Mouse (Mus musculus) kidney, adult 9 months (tissue): ENCODE results near the gene Kcnh1.

Experiments used
- DNase-seq: peaks from one replicate; pipeline ENCODE4 v3.0.0; 2022

The Kcnh1 gene

DNA sequence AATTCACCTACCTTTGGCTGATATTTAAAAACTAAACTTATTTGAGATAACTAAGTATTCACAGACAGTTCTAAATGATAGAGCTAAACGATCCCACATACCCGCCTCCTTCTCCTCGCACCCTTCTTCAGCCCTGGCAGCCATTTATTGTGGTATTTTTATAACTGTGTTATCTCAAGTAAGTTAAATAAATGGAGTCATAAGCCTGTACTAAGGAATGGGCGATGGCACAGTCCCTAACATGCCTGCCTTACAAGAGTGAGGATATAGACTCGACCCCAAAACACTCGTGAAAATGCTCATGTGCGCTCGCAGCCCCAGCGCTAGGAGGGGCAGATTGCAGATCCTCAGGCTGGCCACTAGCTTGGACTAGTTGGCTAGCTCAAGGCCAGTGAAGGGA lies 79.3 kb downstream of the Kcnh1 start:
- no peak for DNase-seq

DNA sequence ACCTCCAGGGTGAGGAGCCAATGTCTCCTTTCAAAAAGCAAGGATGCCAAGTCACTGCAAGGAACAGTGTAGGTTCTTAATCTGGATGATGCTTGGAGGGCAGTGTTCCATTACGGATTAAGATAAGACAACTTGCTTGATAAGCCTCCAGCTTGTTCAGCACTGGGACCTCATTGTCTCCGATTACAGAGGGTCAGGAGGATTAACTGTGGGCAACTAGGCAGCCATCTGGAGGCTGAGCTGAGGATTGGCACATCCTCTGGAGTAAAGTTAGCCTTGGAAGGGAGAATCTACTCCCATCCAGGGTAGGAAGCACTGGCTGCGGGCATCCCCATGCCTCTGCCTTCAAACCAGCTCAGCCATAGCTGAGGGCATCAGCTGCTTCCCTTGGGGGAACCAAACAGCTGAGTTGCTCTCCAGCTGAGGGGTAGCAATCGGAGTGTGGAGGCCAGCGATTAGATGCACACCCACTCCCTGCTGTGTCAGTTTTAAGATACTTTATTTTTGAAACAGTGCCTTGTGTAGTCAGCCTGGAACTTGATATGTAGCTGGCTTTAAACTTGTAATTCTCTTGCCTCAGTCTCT lies 87.3 kb downstream of the Kcnh1 start:
- no peak for DNase-seq

DNA sequence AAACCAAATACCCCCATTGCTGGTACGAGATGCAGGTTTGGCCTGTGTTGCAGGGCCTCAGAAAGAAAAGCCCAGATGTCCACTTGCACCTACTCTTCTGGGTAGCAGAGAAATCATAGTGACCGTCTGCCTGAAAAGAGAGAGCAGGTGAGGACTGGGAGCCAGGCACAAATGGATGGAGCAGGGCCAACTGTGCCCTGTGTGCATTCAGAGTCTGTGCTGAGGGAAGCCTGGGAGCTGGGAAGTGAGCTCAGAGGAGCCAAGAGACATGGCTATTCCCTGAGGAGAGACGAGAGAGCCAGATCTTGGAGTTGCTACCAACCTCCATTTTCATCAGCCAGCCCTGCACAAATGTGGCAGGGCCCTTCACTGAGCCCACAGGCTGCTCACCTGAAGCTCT lies 93.8 kb downstream of the Kcnh1 start:
- DNase-seq, result no peak

DNA sequence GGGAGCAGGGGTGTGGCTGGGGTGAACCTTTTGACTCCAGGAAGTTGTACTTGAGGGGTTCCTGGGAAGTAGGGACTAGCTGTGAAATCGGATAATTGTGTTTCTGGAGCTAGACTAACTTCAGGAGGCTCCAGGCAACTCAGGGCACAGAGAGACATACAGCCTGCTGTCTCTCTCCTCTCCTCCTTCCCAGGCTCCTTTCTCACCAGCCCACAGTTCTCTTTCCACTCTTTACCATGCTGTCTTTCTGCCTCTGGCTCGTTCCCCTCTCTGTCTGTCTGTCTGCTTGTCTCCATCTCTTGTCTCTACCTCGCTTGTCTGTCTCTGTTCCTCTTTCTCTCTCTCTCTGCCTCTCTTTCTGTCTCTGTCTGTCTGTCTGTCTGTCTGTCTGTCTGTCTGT lies 94.4 kb downstream of the Kcnh1 start:
- DNase-seq, result no peak

DNA sequence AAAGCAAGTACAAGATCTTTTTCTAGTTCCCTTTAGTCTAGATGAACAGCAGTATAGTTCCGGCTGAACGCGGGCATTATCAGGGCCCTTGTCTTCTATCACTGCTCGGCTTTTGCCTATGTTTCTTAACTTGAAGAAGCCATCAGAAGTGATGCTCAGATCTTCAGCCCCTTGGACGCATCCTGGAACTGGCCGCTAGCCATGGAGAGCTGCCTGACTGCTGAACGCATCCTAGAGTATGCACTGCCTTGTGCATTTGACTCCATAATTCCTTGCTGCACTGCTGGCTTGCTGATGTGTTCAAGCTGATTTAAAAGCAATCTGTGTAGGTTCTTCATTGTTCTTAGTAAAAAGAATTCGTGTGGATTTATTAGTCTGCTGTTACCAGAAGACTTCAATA lies 97.9 kb downstream of the Kcnh1 start:
- DNase-seq, result no peak

DNA sequence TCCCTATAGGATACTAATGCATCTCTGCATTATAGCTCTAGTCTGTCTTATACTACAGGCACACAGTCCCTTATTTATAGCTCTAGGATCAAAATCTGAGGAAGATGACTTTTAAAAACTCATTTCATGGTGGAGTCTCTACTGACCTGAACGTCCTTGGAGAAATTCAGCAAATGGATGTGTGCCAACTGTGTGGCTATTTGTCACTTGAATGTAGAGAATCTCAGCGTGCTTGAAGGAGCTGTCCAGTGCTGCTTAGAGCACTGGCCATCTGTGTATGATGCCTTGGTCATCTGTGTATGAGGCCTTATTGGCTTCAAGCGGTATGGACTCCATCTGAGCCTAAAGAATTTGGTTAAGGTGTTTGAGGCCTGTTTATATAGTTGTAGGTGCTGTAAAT lies 100.7 kb downstream of the Kcnh1 start:
- no peak for DNase-seq

DNA sequence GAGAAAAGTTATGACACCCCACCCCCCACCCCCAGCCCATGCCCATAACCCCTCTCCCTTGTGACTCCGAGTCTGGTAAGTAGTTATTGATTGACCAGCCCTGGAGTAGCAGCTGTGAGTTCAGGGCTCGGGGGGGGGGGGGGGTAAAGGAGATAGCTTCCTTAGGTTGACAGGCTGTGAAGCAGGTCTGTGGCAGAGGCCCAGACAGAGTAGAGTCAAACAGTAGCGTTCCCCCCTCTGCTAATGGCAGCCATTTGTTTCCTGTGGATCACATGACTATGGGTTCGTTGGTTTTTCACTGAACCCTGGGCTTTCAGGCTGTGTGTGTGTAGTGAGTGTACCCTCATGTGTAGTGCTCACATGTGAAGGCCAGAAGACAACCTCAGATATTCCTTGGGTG lies 102.8 kb downstream of the Kcnh1 start:
- no peak for DNase-seq

DNA sequence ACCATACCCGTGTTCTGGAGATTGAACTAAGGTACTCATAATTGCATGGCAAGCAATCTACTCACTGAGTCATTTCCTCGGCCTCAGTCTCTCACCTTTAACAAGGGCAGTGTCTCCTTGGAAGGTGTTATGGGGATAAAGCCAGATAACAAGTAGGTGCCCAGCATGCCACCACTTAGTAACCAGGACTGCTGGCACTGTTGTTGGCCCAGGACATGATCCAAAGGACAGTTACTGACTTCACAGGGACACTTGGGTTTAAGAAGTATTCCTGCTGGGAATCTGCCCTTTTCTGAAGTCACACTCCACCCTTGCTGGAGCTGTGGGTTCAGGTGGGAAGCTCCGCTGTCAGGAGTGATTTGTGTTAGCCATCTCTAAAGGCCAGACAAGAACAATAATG lies 103.3 kb downstream of the Kcnh1 start:
- no peak for DNase-seq

DNA sequence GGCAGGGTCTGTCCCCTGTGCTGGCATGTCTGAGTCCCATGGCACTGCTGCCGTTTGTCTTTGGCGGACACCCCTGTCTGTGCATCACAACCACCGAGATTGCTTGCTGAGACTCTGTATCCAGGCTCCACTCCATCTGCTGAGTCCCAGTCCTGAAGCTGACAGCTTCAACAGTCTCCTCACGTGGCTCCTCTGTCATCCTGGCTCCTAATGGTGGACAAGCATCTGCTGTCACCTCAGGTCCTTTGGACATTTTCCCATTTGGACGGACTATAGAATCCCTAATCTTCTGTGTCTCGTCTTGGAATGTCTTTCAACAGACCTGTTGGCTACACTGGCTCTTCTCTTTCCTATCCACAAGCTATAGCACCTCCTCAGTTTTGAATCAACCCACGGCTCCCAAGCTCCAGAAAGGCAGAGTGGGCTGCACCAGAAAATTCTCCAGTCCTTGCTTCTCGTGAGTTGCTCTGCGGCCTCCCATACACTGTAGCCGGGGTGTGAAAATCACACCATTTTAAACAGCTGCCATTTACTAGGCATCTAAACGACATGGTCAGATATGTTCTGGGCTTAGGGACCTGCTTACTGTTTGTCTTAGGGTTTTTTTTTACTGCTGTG lies 104.8 kb downstream of the Kcnh1 start:
- no peak for DNase-seq

DNA sequence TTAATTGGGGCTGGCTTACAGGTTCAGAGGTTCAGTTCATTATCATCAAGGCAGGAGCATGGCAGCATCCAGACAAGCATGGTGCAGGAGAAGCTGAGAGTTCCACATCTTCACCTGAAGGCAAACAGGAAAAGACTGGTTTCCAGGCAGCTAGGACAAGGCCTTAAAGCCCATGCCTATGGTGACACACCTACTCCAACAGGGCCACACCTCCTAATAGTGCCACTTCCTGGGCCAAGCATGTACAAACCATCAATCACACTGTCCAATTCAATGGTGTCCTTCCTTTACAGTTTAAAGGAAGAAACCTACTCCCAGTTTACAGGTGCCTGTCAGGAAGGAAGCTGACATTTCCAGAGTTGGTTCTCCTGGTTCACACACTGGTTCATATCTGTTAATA lies 105.3 kb downstream of the Kcnh1 start:
- no peak for DNase-seq

DNA sequence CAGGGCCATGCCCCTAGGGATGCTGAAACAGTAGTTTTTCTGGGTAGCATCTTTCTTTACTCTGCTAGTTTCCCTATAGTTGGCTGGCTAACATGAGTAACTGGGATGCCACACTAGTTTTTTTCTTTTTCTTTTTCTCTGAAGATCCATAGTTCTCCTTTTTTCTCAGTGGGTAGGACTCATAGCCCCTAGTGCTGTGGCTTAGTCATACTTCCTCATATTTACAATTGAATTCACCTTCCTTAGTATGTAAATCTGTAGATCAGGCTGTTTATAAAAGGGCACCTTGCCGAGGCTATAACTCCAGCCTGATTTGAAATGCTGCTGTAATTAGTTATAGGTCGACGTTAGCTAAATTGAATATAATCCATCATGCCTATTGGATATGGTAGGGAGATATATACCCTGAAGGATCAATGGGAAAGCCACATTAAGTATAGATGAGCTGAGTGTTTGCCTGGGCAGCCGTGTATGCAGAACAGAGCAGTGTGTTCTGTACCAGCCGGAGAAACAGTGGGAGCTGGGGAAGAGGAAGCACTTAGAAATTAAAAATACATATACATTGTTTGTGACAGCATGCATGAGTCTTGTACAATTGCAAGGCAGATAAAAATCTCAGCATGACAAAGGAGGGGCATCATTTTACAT lies 107.0 kb downstream of the Kcnh1 start:
- no peak for DNase-seq

DNA sequence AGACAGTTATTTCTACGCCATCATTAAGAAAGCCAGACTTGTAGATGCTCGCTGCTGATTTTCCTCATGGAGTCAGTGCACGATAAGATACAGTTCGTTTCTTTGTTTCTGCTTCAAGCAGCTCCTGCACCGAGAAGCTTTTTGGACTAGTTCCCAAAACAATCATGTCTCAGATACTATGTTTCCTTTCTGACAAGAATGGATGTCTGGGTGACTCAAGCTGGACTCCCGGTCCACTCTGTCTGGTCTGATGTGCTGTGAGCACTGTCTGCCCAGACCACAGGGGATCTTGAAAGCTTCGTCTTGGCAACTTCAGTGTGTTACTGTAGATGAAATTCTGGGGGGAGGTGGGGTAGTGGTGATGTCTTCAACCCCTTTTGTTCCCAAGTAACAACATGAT lies 109.8 kb downstream of the Kcnh1 start:
- DNase-seq, result no peak

DNA sequence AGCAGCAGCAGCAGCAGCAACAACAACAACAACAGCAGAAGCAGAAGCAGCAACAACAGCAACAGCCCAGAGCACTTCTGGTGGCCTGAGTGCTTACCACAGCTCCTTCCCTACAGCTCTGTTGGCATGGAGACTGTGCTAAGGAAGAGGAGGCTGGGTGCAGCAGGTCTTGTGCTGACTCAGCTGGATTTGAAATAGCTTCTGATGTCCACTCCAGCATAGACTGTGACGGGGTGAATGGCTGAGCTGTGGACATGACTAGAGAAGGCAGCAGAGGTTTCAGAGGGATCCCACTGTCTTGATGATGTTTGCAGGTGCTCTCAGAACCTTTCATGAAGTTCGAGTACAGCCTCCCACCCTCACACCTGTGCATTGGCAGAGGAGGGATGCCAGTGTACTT lies 113.0 kb downstream of the Kcnh1 start:
- DNase-seq, result no peak

DNA sequence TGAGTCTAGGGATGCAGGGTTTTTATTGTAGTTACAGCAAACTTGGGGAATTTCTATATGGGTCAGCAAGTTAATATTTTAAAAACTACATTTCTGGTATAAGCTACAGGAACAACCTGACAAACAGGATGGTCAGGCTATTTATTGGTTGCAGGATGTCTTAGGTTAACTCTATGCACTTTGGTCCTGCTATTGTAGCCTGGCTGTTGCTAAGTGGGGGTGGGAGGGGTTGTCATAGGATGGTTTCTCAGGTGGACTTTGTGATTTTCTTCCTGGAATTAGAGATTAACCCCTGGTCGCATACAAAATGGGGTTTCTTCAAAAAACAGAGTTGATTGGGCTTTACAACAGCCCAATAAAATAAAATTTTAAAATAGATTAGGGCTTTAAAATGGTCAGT lies 114.6 kb downstream of the Kcnh1 start:
- DNase-seq, result peak; percentile 34

DNA sequence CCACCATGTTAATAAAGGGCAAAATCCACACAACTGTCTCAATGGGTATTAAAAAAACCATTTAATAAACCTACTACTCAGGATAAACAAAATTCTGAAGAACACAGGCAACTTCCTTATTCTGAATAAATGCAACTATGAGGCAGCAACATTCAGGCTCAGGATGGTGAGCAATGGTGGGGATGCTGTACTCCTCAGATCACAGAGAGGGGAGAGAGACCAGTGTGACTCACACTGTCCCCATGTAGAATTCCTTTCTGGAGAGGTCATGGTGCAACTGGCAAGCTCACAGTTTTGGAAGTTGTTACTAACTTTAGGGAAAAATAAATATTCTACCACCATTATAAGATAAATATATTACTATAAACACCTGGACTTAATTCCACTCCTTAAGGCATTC lies 116.5 kb downstream of the Kcnh1 start:
- no peak for DNase-seq

DNA sequence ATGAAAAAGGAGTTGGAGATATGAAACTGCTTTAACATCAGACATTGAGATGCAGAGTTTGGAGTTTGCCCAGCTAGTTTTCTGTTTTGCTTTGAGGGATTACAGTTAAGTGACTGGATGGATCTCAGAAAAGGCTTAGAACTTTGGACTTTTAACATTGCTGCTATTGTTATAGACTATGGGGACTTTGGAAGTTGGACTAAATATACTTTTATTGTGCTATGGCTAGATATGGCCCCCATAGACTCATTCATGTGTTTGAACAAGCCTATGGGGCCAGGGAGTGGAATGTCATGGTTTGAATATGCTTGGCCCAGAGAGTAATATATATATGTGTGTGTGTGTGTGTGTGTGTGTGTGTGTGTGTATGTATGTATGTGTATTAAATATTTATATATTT lies 120.7 kb downstream of the Kcnh1 start:
- no peak for DNase-seq

DNA sequence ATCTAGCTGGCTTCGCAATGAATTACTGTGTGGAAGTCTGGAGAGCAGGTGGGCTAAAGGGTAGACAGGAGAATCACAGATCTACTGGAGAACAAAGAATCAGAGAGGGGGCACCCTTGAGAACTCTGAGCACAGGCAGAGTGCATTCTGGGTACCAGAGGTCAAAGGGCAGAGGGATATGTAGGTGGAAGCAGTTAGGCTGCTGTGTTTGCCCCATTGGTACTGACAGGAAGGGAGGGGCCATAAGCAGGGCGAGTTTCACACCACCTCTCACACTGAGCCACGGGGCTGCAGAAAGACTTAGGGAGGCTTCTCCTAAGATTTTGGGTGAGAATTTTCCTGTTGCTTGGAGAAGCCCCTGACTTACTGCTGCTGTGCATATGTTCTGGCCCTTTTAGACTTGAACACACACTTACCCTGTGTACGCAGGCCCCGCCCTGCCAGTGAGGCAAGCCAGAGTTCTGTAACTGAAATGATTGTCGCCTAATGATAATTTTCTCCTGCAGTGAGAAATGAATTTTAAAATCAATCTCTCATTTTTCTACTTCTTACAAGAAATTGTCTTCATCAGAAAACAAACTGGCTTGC lies 121.4 kb downstream of the Kcnh1 start:
- no peak for DNase-seq

DNA sequence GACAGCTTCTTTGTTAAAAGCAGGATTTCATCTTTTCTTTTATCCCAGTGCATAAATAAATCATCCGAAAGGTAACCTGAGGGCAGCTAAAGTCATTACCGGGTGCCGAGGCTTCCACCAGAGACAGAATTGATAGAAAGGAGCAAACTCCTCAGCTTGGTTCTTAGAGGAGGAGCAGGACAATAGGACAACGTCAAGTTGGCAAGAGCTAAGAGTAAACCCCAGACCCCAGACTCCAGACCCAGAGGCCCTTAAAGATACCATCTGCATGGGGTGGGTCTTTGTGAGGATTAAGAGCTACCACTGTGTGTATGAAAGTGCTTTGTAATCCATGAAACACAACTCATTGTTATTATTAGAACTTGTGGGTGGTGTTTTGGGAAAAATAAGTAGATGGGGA lies 121.9 kb downstream of the Kcnh1 start:
- no peak for DNase-seq

DNA sequence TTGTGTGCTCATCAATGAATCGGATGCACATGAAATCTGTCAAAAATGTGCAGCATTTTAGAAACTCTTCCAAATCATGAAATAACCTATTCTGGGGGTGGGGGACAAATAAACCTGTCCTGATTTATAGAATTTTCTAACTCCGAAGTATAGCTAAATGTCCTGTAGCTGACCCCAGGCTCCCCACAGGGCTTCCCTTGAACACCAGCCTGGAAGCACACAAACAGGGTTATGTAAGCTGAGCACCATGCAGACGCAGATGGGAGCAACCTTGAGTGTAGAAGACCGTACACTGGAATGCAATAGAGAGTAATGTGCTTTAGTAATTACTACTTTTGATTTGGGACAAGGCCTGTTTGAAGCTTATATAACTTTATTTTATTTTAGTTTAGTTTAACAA lies 122.4 kb downstream of the Kcnh1 start:
- no peak for DNase-seq

DNA sequence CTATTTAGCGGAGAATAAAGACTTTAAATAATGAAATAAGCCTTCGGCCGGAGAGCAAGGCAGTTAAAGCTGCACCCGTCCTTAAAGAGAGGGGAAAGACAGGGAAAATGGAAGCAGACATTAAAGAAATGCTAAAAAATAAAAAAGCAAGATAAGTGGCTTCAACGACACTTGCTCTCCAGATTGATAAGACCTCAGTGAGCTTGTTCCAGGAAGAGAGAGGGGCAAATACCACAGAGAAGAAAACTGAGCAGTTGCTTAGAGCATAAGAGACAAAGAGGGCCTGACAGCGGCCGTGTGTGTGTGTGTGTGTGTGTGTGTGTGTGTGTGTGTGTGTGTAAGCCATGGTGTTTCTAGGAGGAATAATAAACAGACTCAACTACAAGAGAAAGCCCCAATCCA lies 123.0 kb downstream of the Kcnh1 start:
- no peak for DNase-seq

DNA sequence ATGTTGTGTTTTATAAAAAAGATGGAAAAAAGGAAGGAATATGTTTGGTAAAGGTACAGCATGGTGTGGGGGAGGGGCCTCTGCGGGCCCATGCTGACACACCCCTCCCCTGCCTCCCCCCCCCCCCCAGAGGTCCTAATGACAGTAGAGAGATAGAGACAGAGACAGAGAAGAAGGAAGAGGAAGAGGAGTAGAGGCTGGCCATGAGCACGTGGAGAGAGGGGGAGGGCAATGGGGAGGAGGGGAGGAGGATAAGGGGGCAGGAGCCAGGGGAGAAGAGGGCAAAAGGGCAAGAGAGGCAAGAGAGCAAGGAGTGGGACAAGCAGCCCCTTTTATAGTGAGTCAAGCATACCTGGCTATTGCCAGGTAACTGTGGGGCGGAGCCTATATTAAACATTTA lies 123.5 kb downstream of the Kcnh1 start:
- no peak for DNase-seq

DNA sequence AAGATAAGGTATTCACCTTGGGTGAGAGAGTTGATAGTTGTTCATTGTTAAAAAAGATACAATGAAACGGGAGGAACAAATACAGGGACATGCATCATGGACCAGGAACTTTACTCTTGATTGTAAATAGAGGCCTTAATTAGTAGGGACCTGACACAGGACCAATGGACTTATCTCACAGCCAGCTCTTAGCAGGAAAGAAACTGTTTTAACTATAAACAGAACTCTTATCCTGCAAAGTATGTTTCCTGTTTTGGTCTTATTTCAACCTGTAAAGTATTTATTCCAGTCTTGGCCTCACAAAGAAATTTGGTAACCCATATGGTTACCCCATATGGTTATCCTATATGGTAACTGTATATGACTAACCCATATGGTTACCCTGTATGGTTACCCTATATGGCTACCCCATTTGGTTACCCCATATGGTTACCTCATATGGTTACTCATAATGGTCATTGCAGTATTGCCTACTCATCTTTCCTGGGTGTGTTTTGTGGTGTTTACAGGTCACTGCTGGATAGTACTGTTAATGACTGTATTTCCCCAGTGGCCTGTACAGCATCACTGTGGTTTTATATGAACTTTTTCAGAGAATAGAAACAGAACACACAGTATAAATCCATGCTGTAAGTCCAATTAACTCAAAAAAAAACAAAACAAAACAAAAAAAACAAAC lies 125.0 kb downstream of the Kcnh1 start:
- DNase-seq, result no peak

DNA sequence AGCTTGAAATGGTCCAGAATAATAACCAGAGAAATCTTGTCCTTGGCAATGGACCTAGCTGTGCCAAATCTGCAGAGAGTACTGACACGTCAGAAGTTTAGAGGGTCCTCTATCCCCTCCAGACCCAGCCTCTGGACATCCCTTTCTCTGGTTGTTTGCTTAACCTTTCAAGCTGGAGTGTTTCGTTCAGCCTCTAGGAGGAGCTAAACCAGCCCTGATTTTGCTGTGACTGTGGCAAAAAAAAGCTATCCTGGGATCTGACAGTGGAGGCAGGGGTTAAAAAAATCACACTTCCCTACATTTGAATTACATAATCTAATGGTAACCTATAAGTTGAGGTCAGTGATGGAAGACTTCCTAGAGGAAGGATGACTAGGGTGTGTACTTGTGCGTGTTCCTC lies 133.6 kb downstream of the Kcnh1 start:
- DNase-seq, result no peak

DNA sequence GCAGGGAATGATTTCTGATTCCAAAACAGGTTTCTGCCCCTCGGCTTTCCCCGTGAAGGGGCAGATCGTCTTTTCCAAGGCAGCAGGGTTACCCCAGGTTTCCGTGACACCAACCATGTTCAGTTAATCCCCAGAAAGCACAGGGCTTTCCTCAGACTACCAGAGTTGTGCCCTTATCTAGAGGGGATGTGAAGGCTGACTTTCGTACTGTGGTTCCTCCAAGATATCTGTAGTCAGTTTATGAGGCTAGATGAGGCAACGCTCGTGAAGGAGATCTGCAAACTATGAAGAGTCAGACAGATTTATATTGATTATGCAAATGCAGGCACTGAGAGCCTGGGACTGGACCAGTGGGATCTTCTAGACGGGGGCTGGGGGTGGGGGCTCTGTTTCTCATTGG lies 136.5 kb downstream of the Kcnh1 start:
- no peak for DNase-seq
